Mouse (Mus musculus) brain, embryonic 14.5 days (tissue): ENCODE measurements around the gene Tmem139.

Experiments
- CTCF ChIP-seq: fragments of 200-500 bp; IDR thresholded peaks from 2 replicates; pipeline ENCODE4 v1.5.1; 2012; ENCODE audit warnings: inconsistent platforms, mild to moderate bottlenecking, moderate library complexity, borderline replicate concordance; ENCODE audit not compliant: insufficient read depth, insufficient read length; ENCODE audit errors: extremely low read depth
- POLR2A ChIP-seq: fragments of 200-500 bp; IDR thresholded peaks from 2 replicates; pipeline ENCODE4 v1.6.1; 2012; ENCODE audit warnings: mild to moderate bottlenecking, inconsistent platforms, borderline replicate concordance; ENCODE audit not compliant: poor library complexity, insufficient read depth, insufficient read length, severe bottlenecking; ENCODE audit errors: extremely low read depth

DNA sequence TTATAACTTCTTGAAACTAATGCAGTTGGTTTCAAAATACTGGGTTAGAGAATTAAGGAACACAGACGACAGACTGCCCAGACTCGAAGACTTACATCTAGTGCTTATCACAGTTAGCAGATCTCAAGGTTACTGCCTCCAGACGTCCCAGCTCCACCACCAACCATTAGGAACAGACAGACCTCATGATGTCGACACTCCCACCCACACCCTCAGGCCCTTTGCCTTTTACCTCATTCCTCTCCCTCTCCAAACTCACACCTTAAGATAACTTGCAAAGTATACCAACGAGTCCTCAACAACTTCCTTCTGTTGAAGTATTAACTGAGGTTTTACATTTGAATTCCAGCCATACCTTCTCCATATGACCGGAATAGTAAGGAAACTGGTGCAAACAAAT is 1.3 kb upstream of the Tmem139 start:
- TF ChIP-seq CTCF: no peak
- no peak for TF ChIP-seq POLR2A
